ENCODE assay signal across 17 mouse cellular contexts in the genomic region with DNA sequence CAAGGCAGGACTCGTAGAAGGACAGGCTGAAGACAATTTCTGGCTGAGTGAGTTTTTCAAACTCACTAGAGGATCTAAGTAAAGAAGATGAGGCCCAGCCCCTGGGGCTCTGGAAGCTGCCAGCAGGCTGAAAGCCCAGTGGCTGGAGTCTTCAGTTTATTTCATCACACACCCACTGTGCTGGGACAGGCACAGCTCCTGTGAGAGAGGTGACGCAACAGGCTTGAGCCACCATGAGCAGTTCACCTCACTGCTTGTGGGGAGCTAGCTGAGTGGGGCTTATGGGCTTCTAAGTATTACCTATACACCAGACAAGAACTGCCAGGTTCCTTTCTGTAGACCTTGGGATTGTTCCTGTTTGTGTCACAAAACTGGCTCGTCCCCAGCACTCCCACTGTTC. TPM values are rescaled to one million over a fixed set of nuclear protein-coding genes. Genes with fewer than 3 reads are reported as not detected.
DNase-seq lines count a peak whose midpoint lies in the region; ATAC-seq and TF ChIP-seq lines count a peak whose summit lies in the region.
"Had no signal": no experiment of that assay in that cellular context is flagged by ENCODE, and none has a peak within 500 bp of the region (broad histone marks: within the 10 kb centered on the region; RNA-seq: fewer than 3 reads in every experiment).

No protein-coding gene starts in this region.

- ATAC-seq in lung, postnatal 0 days = peak; percentile 83
- ATAC-seq: forebrain, embryonic 16.5 days; midbrain, embryonic 15.5 days had no signal

- TF ChIP-seq CTCF in lung, postnatal 0 days (IDR thresholded peaks at IDR 0.05) = no peak

- H3K27me3 ChIP-seq in lung, postnatal 0 days (replicated peaks; ENCODE audit: insufficient read depth, low read length) = no peaks in the 10 kb centered on the region
- no peaks in the 10 kb centered on the region for H3K27me3 ChIP-seq in forebrain, embryonic 10.5 days (ENCODE audit: poor library complexity, severe bottlenecking)
- H3K27me3 ChIP-seq: lung, embryonic 15.5 days; midbrain, embryonic 15.5 days; neural tube, embryonic 12.5 days had no signal

- no peak overlapping the region for H3K4me2 ChIP-seq in lung, postnatal 0 days (replicated peaks; ENCODE audit: low read depth, low read length)
- H3K4me2 ChIP-seq: heart, embryonic 11.5 days; lung, embryonic 15.5 days; midbrain, embryonic 15.5 days; neural tube, embryonic 12.5 days had no signal

- peaks cover 23% of the 10 kb centered on the region for H3K36me3 ChIP-seq in lung, postnatal 0 days (ENCODE audit: insufficient read depth, low read length)
- H3K36me3 ChIP-seq in forebrain, embryonic 10.5 days (replicated peaks) = peaks cover 92% of the 10 kb centered on the region

- H3K9me3 ChIP-seq in lung, postnatal 0 days (ENCODE audit: low read length) = no peaks in the 10 kb centered on the region
- H3K9me3 ChIP-seq in forebrain, embryonic 10.5 days = no peaks in the 10 kb centered on the region
- H3K9me3 ChIP-seq: G1E; lung, embryonic 15.5 days; midbrain, embryonic 15.5 days; neural tube, embryonic 12.5 days had no signal

- 58% methylated on average over 3 of the region's 3 CpGs for WGBS in lung, postnatal 0 days
- WGBS in forebrain, embryonic 10.5 days = 95% methylated on average over 3 of the region's 3 CpGs

- peak; percentile 49 for DNase-seq in gastrocnemius, adult 18-20 months (ENCODE audit: low spot score)
- DNase-seq in gastrocnemius, postnatal 10 days = no peak
- DNase-seq in urinary bladder, postnatal 14 days (ENCODE audit: low spot score) = peak; percentile 38
- no peak for DNase-seq in urinary bladder, postnatal 4 days (ENCODE audit: low spot score in 2 of 2)
- DNase-seq in lung, postnatal 0 days (ENCODE audit: low spot score) = peak; percentile 79
- DNase-seq in cerebellum, postnatal 25 days = no peak
- no peak for DNase-seq in forebrain, embryonic 10.5 days (ENCODE audit: extremely low spot score, low spot score)
- no peak for DNase-seq in natural killer cell, adult 2 months (ENCODE audit: low spot score in 2 of 2)
- DNase-seq: cerebellum, postnatal 36 days; kidney, adult 11 months; thymus, adult 2 months had no signal

- no peak for TF ChIP-seq EP300 in lung, postnatal 0 days (IDR thresholded peaks at IDR 0.05)

- no peak overlapping the region for H3K9ac ChIP-seq in lung, postnatal 0 days (replicated peaks; ENCODE audit: low read depth)
- H3K9ac ChIP-seq: lung, embryonic 15.5 days; midbrain, embryonic 15.5 days; neural tube, embryonic 12.5 days had no signal

- no peak overlapping the region for H3K4me3 ChIP-seq in lung, postnatal 0 days (ENCODE audit: low read depth, low read length)
- no peak overlapping the region for H3K4me3 ChIP-seq in forebrain, embryonic 10.5 days
- H3K4me3 ChIP-seq: lung, embryonic 15.5 days; midbrain, embryonic 15.5 days; neural tube, embryonic 12.5 days had no signal

- H3K27ac ChIP-seq in lung, postnatal 0 days (ENCODE audit: low read length) = no peak overlapping the region
- no peak overlapping the region for H3K27ac ChIP-seq in forebrain, embryonic 10.5 days
- H3K27ac ChIP-seq: lung, embryonic 15.5 days; midbrain, embryonic 15.5 days; neural tube, embryonic 12.5 days had no signal

- no peaks in the 10 kb centered on the region for H3K4me1 ChIP-seq in lung, postnatal 0 days (ENCODE audit: insufficient read depth, low read depth, low read length)
- peaks cover 24% of the 10 kb centered on the region for H3K4me1 ChIP-seq in forebrain, embryonic 10.5 days

RNA-seq across cellular contexts. Expression of gene Csrnp2, which starts 9.7 kb away (rescaled TPM):
- total RNA-seq in gastrocnemius, adult 18-20 months (2021) = 1 to 10 TPM; 3.2 to 3.7 TPM
- 1 to 10 TPM; 2.6 to 4.4 TPM for total RNA-seq in gastrocnemius, postnatal 10 days (2021)
- polyA plus RNA-seq in lung, postnatal 0 days (2015; fragmentation: Nextera tagmentation; extraction: Ambion mirVana) = 4.7 and 4.9 TPM in 2 replicates
- 17.0 and 17.2 TPM in 2 replicates for polyA plus RNA-seq in forebrain, embryonic 10.5 days (2016; fragmentation: Nextera tagmentation; extraction: Ambion mirVana)

RNA-seq across cellular contexts. Expression of gene Letmd1, which starts 16.8 kb away (rescaled TPM):
- total RNA-seq in gastrocnemius, adult 18-20 months (2021) = 1 to 10 TPM; 6.7 to 7.5 TPM
- 10 to 100 TPM; 11.1 to 15.7 TPM for total RNA-seq in gastrocnemius, postnatal 10 days (2021)
- 13.0 and 13.2 TPM in 2 replicates for polyA plus RNA-seq in lung, postnatal 0 days (2015; fragmentation: Nextera tagmentation; extraction: Ambion mirVana)
- polyA plus RNA-seq in forebrain, embryonic 10.5 days (2016; fragmentation: Nextera tagmentation; extraction: Ambion mirVana) = 39.5 and 41.3 TPM in 2 replicates

Comparison
In these comparisons a context has a peak if more than half of its experiments do, and no peak if none do; other contexts are left out.
1. DNase-seq: peak in gastrocnemius, adult 18-20 months (single experiment), urinary bladder, postnatal 14 days (single experiment) and lung, postnatal 0 days (single experiment); none in gastrocnemius, postnatal 10 days (single experiment), urinary bladder, postnatal 4 days (0 of 2), cerebellum, postnatal 25 days (0 of 2), forebrain, embryonic 10.5 days (single experiment) and natural killer cell, adult 2 months (0 of 2).